Mouse (Mus musculus) lung, adult 2 months (tissue): ENCODE measurements around the gene Bmf. TPM values are rescaled to one million over a fixed set of nuclear protein-coding genes. Genes with fewer than 3 reads are reported as not detected.
"Not testable (repeated sequence)": the region's sequence is repeated elsewhere in the genome, so short reads cannot be mapped to it uniquely, and the experiment has no call there.

Experiments
- DNase-seq: peaks from one replicate; pipeline ENCODE4 v3.0.0; 2022
- H3K4me1 ChIP-seq: fragments of 200-500 bp; 2 replicates; pipeline ENCODE4 v1.6.1; 2011; ENCODE audit warnings: low read length; ENCODE audit not compliant: control insufficient read depth, insufficient read depth
- H3K4me3 ChIP-seq: fragments of 200-500 bp; replicated peaks from 2 replicates; pipeline ENCODE3; 2011; ENCODE audit warnings: low read depth, mild to moderate bottlenecking, control low read depth, low read length; ENCODE audit errors: extremely low read depth
- CTCF ChIP-seq: fragments of 200-500 bp; IDR thresholded peaks from 2 replicates; pipeline ENCODE4 v1.5.1; 2011; ENCODE audit warnings: mild to moderate bottlenecking, low read length, control low read depth; ENCODE audit not compliant: insufficient read depth
- POLR2A ChIP-seq: fragments of 200-500 bp; IDR thresholded peaks from 2 replicates; pipeline ENCODE4 v1.6.1; 2011; ENCODE audit warnings: low read depth, mild to moderate bottlenecking, control low read depth, low read length, borderline replicate concordance; ENCODE audit errors: extremely low read depth
- WGBS: fragments of 180-500 bp; shearing (Covaris S2); methylation state at CpG from one replicate; pipeline ENCODE4 v1.1.7; 2018; 5-methylcytosine and 5-hydroxymethylcytosine counted together
- polyA plus RNA-seq: library from polyadenylated mRNA; depleted of rRNA; stranded (reverse); fragments of >200 nt; gene quantifications from 2 replicates; pipeline ENCODE4 v1.2.3, GENCODE M21; 2012

Gene Bmf
- polyA plus RNA-seq, 1 experiment, result 35.9 TPM

DNA sequence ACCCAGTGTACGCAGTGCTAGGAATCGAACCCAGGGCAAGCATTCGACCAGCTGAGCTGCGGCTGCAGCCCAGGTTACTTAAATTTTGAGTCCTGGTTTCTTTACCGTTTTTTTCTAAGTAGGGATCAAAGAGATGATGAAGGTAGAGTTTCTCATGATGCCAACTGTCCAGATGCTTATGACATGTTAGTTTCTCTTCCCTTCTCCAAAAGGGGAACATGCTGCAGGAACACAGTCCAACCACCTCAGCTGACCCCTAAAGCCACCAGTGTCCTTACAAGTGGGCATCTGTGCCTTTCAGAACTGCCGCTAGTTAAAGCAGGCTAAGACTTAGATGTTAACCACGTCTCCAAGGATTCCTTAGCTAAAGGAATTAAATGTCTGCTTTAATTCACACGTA, 17.7 kb upstream of the Bmf start:
- 83% methylated on average over 8 of the region's 8 CpGs for WGBS
- TF ChIP-seq CTCF (no peak), POLR2A (no peak)
- no peak for DNase-seq
- Histone ChIP-seq H3K4me3 (no peak overlapping the region), H3K4me1 (no peaks in the 10 kb centered on the region)

DNA sequence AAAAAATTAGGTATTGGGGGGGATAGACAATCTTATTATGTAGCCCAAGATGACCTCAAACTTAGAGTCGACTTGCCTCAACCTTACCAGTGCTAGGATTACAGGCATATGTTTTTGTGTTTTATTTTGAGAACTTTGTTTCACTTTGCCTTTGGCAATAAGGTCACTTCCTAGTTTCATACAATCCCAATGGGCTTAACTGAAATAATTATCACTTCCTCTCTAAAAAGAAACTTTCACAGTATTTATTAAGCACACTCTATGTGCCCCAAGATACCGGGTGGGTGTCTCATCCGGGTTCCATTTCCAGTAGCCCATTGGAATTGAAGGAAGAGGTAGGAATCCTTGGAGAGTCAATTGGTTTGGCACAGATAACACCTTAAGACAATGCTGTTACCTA, 12.9 kb upstream of the Bmf start:
- H3K4me3 ChIP-seq, result no peak overlapping the region
- WGBS, result 73% methylated on average over 3 of the region's 3 CpGs
- DNase-seq, result no peak
- H3K4me1 ChIP-seq, result no peaks in the 10 kb centered on the region
- no peak for TF ChIP-seq CTCF

DNA sequence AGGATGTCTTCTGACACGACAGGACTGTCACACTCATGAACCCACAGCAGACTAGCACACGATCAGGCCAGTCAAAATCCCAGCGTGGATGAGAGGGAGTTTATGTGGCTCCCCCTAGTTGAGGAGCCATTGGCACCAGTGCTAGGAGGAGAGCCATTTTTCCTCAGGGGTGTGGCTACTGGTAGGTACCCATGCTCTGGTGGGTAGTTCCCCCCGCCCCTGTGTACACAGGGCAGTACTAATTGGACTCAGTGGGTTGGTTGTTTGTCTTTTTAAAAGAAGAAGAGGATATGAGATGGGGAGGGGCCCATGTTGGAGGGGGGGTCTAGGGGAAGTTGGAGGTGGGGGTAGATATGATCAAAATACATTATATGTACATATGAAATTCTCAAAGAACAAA, 12.5 kb upstream of the Bmf start:
- no peak overlapping the region for H3K4me3 ChIP-seq
- no peaks in the 10 kb centered on the region for H3K4me1 ChIP-seq
- TF ChIP-seq CTCF (no peak), POLR2A (no peak)
- WGBS, result 75% methylated on average over 4 of the region's 4 CpGs
- DNase-seq, result no peak

DNA sequence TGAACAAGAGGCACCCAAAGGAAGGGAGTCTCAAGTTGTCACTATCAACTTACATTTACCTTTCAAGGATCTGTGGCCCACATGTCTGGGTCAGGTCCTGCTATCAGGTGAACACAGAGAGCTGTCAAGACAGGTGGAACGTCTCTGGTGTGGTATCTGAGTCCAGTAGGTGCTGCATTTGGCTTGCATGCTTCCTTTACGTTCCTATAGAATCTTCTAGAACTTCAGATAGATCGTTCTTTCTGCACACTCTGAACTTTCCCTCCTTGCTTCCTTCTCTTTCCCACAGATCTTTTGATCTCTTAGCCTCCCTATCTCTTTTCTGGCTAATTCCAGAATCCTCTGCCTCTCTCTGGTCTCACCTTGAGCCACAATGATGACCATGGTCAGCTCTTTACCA, 8.9 kb upstream of the Bmf start:
- peaks cover 4% of the 10 kb centered on the region for H3K4me1 ChIP-seq
- DNase-seq, result no peak
- no peak for TF ChIP-seq POLR2A
- TF ChIP-seq CTCF, result no peak
- H3K4me3 ChIP-seq, result no peak overlapping the region
- 90% methylated on average over 3 of the region's 3 CpGs for WGBS

DNA sequence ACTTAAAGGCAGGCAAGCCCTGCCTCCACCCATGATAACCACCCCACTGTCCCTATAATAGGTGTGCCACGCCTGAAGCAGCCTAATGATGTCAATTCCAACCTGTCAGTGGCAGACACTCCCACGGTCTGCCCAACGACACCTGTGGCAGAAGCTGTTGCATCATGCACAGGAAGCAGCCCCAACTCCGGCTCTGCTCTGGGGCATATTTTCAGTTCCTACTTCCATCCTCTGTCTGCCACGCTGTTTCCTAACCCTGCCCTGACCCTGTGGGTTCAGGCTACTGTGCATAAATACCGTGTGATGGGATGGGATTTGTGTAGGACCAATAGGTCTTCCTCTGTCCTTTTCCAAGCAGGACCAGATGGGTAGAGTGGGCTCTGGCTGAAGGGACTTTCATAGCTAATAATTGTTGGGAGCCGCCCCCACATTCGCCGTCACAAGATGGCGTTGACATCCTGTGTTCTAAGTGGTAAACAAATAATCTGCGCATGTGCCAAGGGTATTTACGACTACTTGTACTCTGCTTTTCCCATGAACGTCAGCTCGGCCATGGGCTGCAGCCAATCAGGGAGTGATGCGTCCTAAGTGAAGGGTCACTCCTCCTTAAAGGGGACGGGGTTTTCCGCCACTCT, 5.0 kb upstream of the Bmf start:
- DNase-seq, result peak; percentile 47
- WGBS, result 40% methylated on average over 17 of the region's 17 CpGs
- H3K4me3 ChIP-seq, result peak overlapping the region; percentile 76
- H3K4me1 ChIP-seq, result not testable (repeated sequence)
- TF ChIP-seq POLR2A, result peak; percentile 21; the same call in 1 of the 2 replicates

DNA sequence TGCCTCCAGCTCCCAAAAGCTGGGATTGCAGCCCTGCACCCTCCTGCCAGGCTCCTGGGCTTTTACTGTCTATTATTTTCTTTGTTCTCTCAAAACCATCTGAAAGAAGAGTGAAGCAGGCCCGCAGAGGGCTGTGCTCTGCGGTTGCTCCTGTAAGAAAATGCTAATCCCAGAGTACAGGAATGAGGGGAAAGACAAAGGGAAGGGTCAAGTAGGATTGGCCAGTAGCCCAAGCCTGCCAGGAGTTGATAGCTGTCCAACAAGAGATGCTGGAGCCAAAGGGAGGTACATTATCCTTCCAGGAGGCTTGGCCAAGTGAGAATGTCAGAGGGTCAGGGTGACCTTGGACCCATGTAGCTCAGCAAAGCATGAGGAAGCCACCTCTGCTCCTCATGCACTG, 2.1 kb upstream of the Bmf start:
- H3K4me1 ChIP-seq, result peaks cover 10% of the 10 kb centered on the region
- TF ChIP-seq CTCF (no peak), POLR2A (no peak)
- H3K4me3 ChIP-seq, result no peak overlapping the region
- no peak for DNase-seq
- 79% methylated on average over 2 of the region's 2 CpGs for WGBS

DNA sequence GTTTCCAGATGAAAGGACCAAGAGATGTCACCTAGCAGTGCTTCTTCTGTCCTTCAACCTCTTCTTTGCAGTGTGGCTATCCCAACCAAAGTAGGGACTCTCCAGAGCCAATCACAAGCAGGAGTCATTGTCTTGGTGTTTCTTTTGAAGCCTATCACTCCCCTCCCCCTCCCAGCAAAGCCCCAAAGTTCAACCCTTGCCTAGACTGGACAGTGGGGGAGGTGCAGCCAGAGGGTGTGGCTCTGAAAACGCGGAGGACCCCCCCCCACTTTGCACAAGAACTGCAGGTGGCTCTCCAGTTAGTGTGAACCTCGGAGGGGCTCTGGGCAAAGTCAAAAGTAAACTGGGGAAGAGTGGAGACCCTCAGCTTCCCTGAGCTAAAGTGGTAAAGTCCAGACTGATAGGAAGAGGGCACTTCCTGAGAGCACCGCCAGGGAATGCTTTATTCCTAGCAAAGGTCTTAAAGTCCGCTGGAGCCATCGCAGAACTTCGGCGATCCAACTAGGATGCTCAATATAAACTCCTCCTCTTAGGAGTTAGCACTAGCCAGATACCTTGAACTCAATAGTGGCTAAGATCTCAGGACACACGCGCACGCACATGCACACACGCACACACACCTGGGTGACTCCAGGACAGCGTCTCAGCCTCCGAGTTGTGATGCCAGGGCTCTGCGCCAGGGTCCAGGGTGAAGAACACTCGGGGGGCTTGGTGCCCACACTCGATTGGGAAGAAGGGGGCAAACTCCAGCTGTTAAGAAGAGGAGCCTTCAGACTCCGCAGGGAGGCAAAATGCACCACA, 866 bp downstream of the Bmf start:
- DNase-seq, result peak; percentile 53
- WGBS, result under 1% methylated on average over 18 of the region's 18 CpGs
- H3K4me3 ChIP-seq, result peak overlapping the region; percentile 86
- TF ChIP-seq POLR2A, result peak; percentile 39; the same call in 1 of the 2 replicates
- no peak for TF ChIP-seq CTCF
- H3K4me1 ChIP-seq, result peaks cover 21% of the 10 kb centered on the region

DNA sequence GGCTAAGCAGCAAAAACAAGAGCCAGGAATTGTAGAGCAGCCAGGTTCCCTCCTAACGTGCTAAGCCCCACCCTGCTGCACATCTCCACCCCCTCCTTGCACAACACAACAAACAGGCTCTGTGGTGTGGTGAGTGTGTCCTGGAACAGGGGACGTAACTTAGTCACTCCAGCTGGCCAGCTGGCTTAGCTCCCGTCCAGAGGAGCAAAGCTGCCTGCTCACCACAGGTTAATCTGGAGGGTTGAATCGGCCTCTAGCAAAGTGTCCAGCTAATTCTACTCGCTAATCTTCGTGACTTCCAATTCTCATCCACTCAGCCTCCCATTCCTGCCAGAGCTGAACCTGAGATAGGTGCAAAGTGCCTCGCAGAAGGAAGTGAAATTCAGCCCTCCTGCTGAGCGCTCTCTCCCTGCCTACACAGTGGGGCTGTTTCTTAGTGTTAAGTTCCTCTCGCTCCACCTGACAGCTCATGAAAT, 1.9 kb downstream of the Bmf start:
- Histone ChIP-seq H3K4me3 (peak overlapping the region; percentile 46), H3K4me1 (peaks cover 24% of the 10 kb centered on the region)
- WGBS, result 28% methylated on average over 9 of the region's 9 CpGs
- TF ChIP-seq POLR2A (peak; percentile 91; the same call in 1 of the 2 replicates), CTCF (no peak)
- DNase-seq, result peak; percentile 77

DNA sequence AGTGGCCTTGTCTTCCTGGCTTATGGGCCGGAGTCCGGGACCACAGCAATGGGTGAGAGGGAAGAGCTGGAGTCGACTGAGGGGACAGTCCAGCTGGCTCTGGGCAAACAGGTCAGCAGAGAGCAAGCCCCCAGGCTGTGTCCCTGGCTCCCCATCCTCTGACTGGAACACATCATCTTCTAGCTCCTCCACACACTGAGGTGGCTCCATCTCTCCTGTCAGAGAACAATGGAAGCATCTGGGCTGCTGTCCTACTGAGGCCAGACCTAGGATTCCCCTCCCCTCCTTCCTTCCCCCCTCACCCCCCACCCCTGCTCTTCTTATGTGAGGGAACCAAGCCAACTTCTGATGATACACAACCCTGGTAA, 2.7 kb downstream of the Bmf start:
- Histone ChIP-seq H3K4me1 (peaks cover 24% of the 10 kb centered on the region), H3K4me3 (no peak overlapping the region)
- no peak for TF ChIP-seq CTCF
- TF ChIP-seq POLR2A, result no peak
- DNase-seq, result peak; percentile 22
- WGBS, result 50% methylated on average over 3 of the region's 3 CpGs
